Mouse (Mus musculus): Measurements from ENCODE around the gene AC170998.1. TPM values are rescaled to one million over a fixed set of nuclear protein-coding genes. Genes with fewer than 3 reads are reported as not detected.

Gene AC170998.1
- polyA plus RNA-seq, 1 experiment from 2014 or later, result 3.3 TPM

Other genes starting within 250 kb of the AC170998.1 start
- 10.0 and 14.0 TPM in 2 replicates for gene Fkbp5, start 208.6 kb upstream of the AC170998.1 start, polyA plus RNA-seq (2014; fragmentation: Nextera tagmentation; extraction: Ambion mirVana)
- gene Armc12, start 195.3 kb upstream of the AC170998.1 start, polyA plus RNA-seq (2014; fragmentation: Nextera tagmentation; extraction: Ambion mirVana), result not detected in 2 replicates
- gene Clpsl2, start 176.7 kb upstream of the AC170998.1 start, polyA plus RNA-seq (2014; fragmentation: Nextera tagmentation; extraction: Ambion mirVana), result not detected in 2 replicates
- not detected in 2 replicates for gene Clps, start 165.3 kb upstream of the AC170998.1 start, polyA plus RNA-seq (2014; fragmentation: Nextera tagmentation; extraction: Ambion mirVana)
- 0.45 and 0.51 TPM in 2 replicates for gene Lhfpl5, start 150.4 kb upstream of the AC170998.1 start, polyA plus RNA-seq (2014; fragmentation: Nextera tagmentation; extraction: Ambion mirVana)
- gene Srpk1, start 103.4 kb upstream of the AC170998.1 start, polyA plus RNA-seq (2014; fragmentation: Nextera tagmentation; extraction: Ambion mirVana), result 134 and 140 TPM in 2 replicates
- gene Slc26a8, start 35.9 kb upstream of the AC170998.1 start, polyA plus RNA-seq (2014; fragmentation: Nextera tagmentation; extraction: Ambion mirVana), result 0.69 and 1.3 TPM in 2 replicates
- 36.4 and 61.6 TPM in 2 replicates for gene Mapk14, start 34.8 kb upstream of the AC170998.1 start, polyA plus RNA-seq (2014; fragmentation: Nextera tagmentation; extraction: Ambion mirVana)
- 31.5 and 44.6 TPM in 2 replicates for gene Mapk13, start 43.2 kb downstream of the AC170998.1 start, polyA plus RNA-seq (2014; fragmentation: Nextera tagmentation; extraction: Ambion mirVana)
- 10.2 and 16.2 TPM in 2 replicates for gene Brpf3, start 75.0 kb downstream of the AC170998.1 start, polyA plus RNA-seq (2014; fragmentation: Nextera tagmentation; extraction: Ambion mirVana)
- not detected in 2 replicates for gene Pnpla1, start 132.3 kb downstream of the AC170998.1 start, polyA plus RNA-seq (2014; fragmentation: Nextera tagmentation; extraction: Ambion mirVana)
- gene 4930539E08Rik, start 189.2 kb downstream of the AC170998.1 start, polyA plus RNA-seq (2014; fragmentation: Nextera tagmentation; extraction: Ambion mirVana), result 0.46 and 0.62 TPM in 2 replicates
- gene Pxt1, start 217.8 kb downstream of the AC170998.1 start, polyA plus RNA-seq (2014; fragmentation: Nextera tagmentation; extraction: Ambion mirVana), result 0.28 TPM in 1 of 2 replicates, not detected in the other
- gene Kctd20, start 225.9 kb downstream of the AC170998.1 start, polyA plus RNA-seq (2014; fragmentation: Nextera tagmentation; extraction: Ambion mirVana), result 43.4 and 83.7 TPM in 2 replicates